Mouse (Mus musculus) embryonic facial prominence, embryonic 15.5 days (tissue): ENCODE measurements around the gene Gnb5. TPM values are rescaled to one million over a fixed set of nuclear protein-coding genes. Genes with fewer than 3 reads are reported as not detected.

Experiments used
- ATAC-seq: fragments of 200-750 bp; cut with Nextera tagmentation; 2 replicates; pipeline ENCODE4 v1.8.0; 2017; ENCODE audit warnings: low read depth, moderate TSS enrichment; ENCODE audit not compliant: insufficient number of reproducible peaks, low FRiP score, low TSS enrichment
- H3K27ac ChIP-seq: fragments of 300-500 bp; sonication (generic); replicated peaks from 2 replicates; pipeline ENCODE4 v1.5.1; 2015; ENCODE audit warnings: mild to moderate bottlenecking, inconsistent platforms
- H3K27me3 ChIP-seq: fragments of 300-500 bp; sonication (generic); 2 replicates; pipeline ENCODE4 v1.6.1; 2015; ENCODE audit warnings: inconsistent platforms
- H3K36me3 ChIP-seq: fragments of 300-500 bp; sonication (generic); 2 replicates; pipeline ENCODE4 v1.6.1; 2015; ENCODE audit warnings: mild to moderate bottlenecking, inconsistent platforms
- H3K4me1 ChIP-seq: fragments of 300-500 bp; sonication (generic); 2 replicates; pipeline ENCODE4 v1.6.1; 2015; ENCODE audit warnings: inconsistent platforms
- H3K4me2 ChIP-seq: fragments of 300-500 bp; sonication (generic); replicated peaks from 2 replicates; pipeline ENCODE4 v1.6.1; 2015; ENCODE audit warnings: mild to moderate bottlenecking, inconsistent platforms
- H3K4me3 ChIP-seq: fragments of 300-500 bp; sonication (generic); replicated peaks from 2 replicates; pipeline ENCODE4 v1.5.1; 2015; ENCODE audit warnings: mild to moderate bottlenecking, inconsistent platforms
- H3K9ac ChIP-seq: fragments of 300-500 bp; sonication (generic); 2 replicates; pipeline ENCODE4 v1.6.1; 2015; ENCODE audit warnings: inconsistent platforms
- H3K9me3 ChIP-seq: fragments of 300-500 bp; sonication (generic); replicated peaks from 2 replicates; pipeline ENCODE4 v1.6.1; 2016; ENCODE audit warnings: inconsistent platforms
- WGBS: fragments of 180-500 bp; shearing (Covaris S2); methylation state at CpG from one replicate; pipeline ENCODE4 v1.1.7; 2015; 5-methylcytosine and 5-hydroxymethylcytosine counted together
- polyA plus RNA-seq: library from polyadenylated mRNA; unstranded; fragments of >200 nt; fragmentation: Nextera tagmentation; extraction: Ambion mirVana; gene quantifications from 2 replicates; pipeline ENCODE4 v1.2.1, GENCODE M21; 2015

The Gnb5 gene
- polyA plus RNA-seq, 1 experiment from 2014 or later = 28.6 TPM

- Histone ChIP-seq H3K9ac (no peak overlapping the region), H3K36me3 (no peaks in the 10 kb centered on the region), H3K4me2 (no peak overlapping the region), H3K9me3 (no peaks in the 10 kb centered on the region), H3K27ac (no peak overlapping the region), H3K27me3 (no peaks in the 10 kb centered on the region), H3K4me1 (no peaks in the 10 kb centered on the region), H3K4me3 (no peak overlapping the region)
- no peak for ATAC-seq
- 94% methylated on average over 9 of the region's 9 CpGs for WGBS
Measured at GRCm38 (mm10) chr9:75275051-75275450, 31.0 kb upstream of the Gnb5 start.

GRCm38 (mm10) chr9:75280814-75281213, 25.3 kb upstream of the Gnb5 start:
- no peak for ATAC-seq
- no peak overlapping the region for H3K9ac ChIP-seq
- H3K4me2 ChIP-seq = no peak overlapping the region
- H3K36me3 ChIP-seq = no peaks in the 10 kb centered on the region
- H3K4me3 ChIP-seq = no peak overlapping the region
- H3K27ac ChIP-seq = no peak overlapping the region
- no peaks in the 10 kb centered on the region for H3K4me1 ChIP-seq
- H3K9me3 ChIP-seq = no peaks in the 10 kb centered on the region
- 48% methylated on average over 5 of the region's 5 CpGs for WGBS
- 0 out of 2 replicates have a peak, but pooled peaks cover 3% of the 10 kb centered on the region for H3K27me3 ChIP-seq

GRCm38 (mm10) chr9:75282179-75282578, 23.9 kb upstream of the Gnb5 start:
- WGBS = 88% methylated on average over 2 of the region's 2 CpGs
- Histone ChIP-seq H3K27ac (no peak overlapping the region), H3K36me3 (no peaks in the 10 kb centered on the region), H3K4me3 (no peak overlapping the region), H3K9me3 (no peaks in the 10 kb centered on the region), H3K27me3 (0 out of 2 replicates have a peak, but pooled peaks cover 3% of the 10 kb centered on the region), H3K4me2 (no peak overlapping the region), H3K4me1 (no peaks in the 10 kb centered on the region), H3K9ac (no peak overlapping the region)
- ATAC-seq = no peak

GRCm38 (mm10) chr9:75282830-75283229, 23.3 kb upstream of the Gnb5 start:
- Histone ChIP-seq H3K4me1 (no peaks in the 10 kb centered on the region), H3K27me3 (0 out of 2 replicates have a peak, but pooled peaks cover 3% of the 10 kb centered on the region), H3K36me3 (no peaks in the 10 kb centered on the region), H3K27ac (no peak overlapping the region), H3K4me2 (no peak overlapping the region), H3K4me3 (no peak overlapping the region), H3K9ac (no peak overlapping the region), H3K9me3 (no peaks in the 10 kb centered on the region)
- no peak for ATAC-seq
- WGBS = 12% methylated on average over 3 of the region's 3 CpGs

- Histone ChIP-seq H3K9ac (no peak overlapping the region), H3K4me1 (no peaks in the 10 kb centered on the region), H3K9me3 (no peaks in the 10 kb centered on the region), H3K27ac (no peak overlapping the region), H3K4me3 (no peak overlapping the region), H3K27me3 (0 out of 2 replicates have a peak, but pooled peaks cover 3% of the 10 kb centered on the region), H3K4me2 (no peak overlapping the region), H3K36me3 (no peaks in the 10 kb centered on the region)
- 82% methylated on average over 8 of the region's 8 CpGs for WGBS
- no peak for ATAC-seq
Measured at GRCm38 (mm10) chr9:75283636-75284035, 22.5 kb upstream of the Gnb5 start.

- Histone ChIP-seq H3K9ac (no peak overlapping the region), H3K27me3 (0 out of 2 replicates have a peak, but pooled peaks cover 3% of the 10 kb centered on the region)
Measured at GRCm38 (mm10) chr9:75285363-75285762, 20.7 kb upstream of the Gnb5 start.

GRCm38 (mm10) chr9:75287636-75288035, 18.5 kb upstream of the Gnb5 start:
- H3K36me3 ChIP-seq = no peaks in the 10 kb centered on the region
- H3K4me3 ChIP-seq = no peak overlapping the region
- no peaks in the 10 kb centered on the region for H3K27me3 ChIP-seq
- no peak overlapping the region for H3K9ac ChIP-seq
- no peaks in the 10 kb centered on the region for H3K9me3 ChIP-seq
- no peaks in the 10 kb centered on the region for H3K4me1 ChIP-seq
- ATAC-seq = no peak
- no peak overlapping the region for H3K4me2 ChIP-seq
- WGBS = 71% methylated on average over 6 of the region's 6 CpGs
- H3K27ac ChIP-seq = no peak overlapping the region

More at GRCm38 (mm10) chr9:75285363-75285762, 20.7 kb upstream of the Gnb5 start:
- no peak overlapping the region for H3K27ac ChIP-seq
- H3K9me3 ChIP-seq = no peaks in the 10 kb centered on the region
- no peak overlapping the region for H3K4me3 ChIP-seq
- H3K4me2 ChIP-seq = no peak overlapping the region
- WGBS = 81% methylated on average over 6 of the region's 6 CpGs
- H3K4me1 ChIP-seq = no peaks in the 10 kb centered on the region
- H3K36me3 ChIP-seq = no peaks in the 10 kb centered on the region
- no peak for ATAC-seq

- H3K4me2 ChIP-seq = no peak overlapping the region
- no peaks in the 10 kb centered on the region for H3K27me3 ChIP-seq
- H3K36me3 ChIP-seq = no peaks in the 10 kb centered on the region
- ATAC-seq = no peak
- no peaks in the 10 kb centered on the region for H3K4me1 ChIP-seq
- H3K4me3 ChIP-seq = no peak overlapping the region
- H3K9me3 ChIP-seq = no peaks in the 10 kb centered on the region
- WGBS = 40% methylated on average over 4 of the region's 4 CpGs
- no peak overlapping the region for H3K9ac ChIP-seq
- no peak overlapping the region for H3K27ac ChIP-seq
Measured at GRCm38 (mm10) chr9:75289545-75289944, 16.5 kb upstream of the Gnb5 start.

GRCm38 (mm10) chr9:75299342-75299741, 6.7 kb upstream of the Gnb5 start:
- no peak overlapping the region for H3K9ac ChIP-seq
- H3K4me1 ChIP-seq = no peaks in the 10 kb centered on the region
- H3K4me3 ChIP-seq = no peak overlapping the region
- no peak overlapping the region for H3K27ac ChIP-seq
- H3K27me3 ChIP-seq = no peaks in the 10 kb centered on the region
- WGBS = 79% methylated on average over 2 of the region's 2 CpGs
- ATAC-seq = no peak
- no peaks in the 10 kb centered on the region for H3K9me3 ChIP-seq
- no peak overlapping the region for H3K4me2 ChIP-seq
- no peaks in the 10 kb centered on the region for H3K36me3 ChIP-seq

GRCm38 (mm10) chr9:75303033-75303432, 3.1 kb upstream of the Gnb5 start:
- H3K9ac ChIP-seq = no peak overlapping the region
- H3K4me2 ChIP-seq = no peak overlapping the region
- no peak overlapping the region for H3K4me3 ChIP-seq
- H3K27me3 ChIP-seq = no peaks in the 10 kb centered on the region
- 81% methylated on average over 2 of the region's 2 CpGs for WGBS
- H3K36me3 ChIP-seq = no peaks in the 10 kb centered on the region
- no peak overlapping the region for H3K27ac ChIP-seq
- H3K4me1 ChIP-seq = no peaks in the 10 kb centered on the region
- no peak for ATAC-seq
- H3K9me3 ChIP-seq = no peaks in the 10 kb centered on the region

GRCm38 (mm10) chr9:75303701-75304261, 2.3 kb upstream of the Gnb5 start:
- Histone ChIP-seq H3K4me1 (no peaks in the 10 kb centered on the region), H3K27ac (no peak overlapping the region), H3K9ac (no peak overlapping the region), H3K9me3 (no peaks in the 10 kb centered on the region), H3K27me3 (no peaks in the 10 kb centered on the region), H3K4me3 (no peak overlapping the region), H3K36me3 (no peaks in the 10 kb centered on the region), H3K4me2 (0 out of 2 replicates have a peak overlapping the region, but pooled peaks have one; percentile 6)
- WGBS = 37% methylated on average over 16 of the region's 16 CpGs
- ATAC-seq = no peak

GRCm38 (mm10) chr9:75304286-75304685, 1.8 kb upstream of the Gnb5 start:
- Histone ChIP-seq H3K4me1 (no peaks in the 10 kb centered on the region), H3K9ac (no peak overlapping the region), H3K27me3 (no peaks in the 10 kb centered on the region), H3K4me2 (no peak overlapping the region), H3K9me3 (no peaks in the 10 kb centered on the region), H3K27ac (no peak overlapping the region), H3K4me3 (no peak overlapping the region), H3K36me3 (no peaks in the 10 kb centered on the region)
- 37% methylated on average over 7 of the region's 7 CpGs for WGBS
- no peak for ATAC-seq
